Mouse (Mus musculus) adrenal gland, postnatal 14 days (tissue): Measurements from ENCODE around the gene 1810013L24Rik. TPM values are rescaled to one million over a fixed set of nuclear protein-coding genes. Genes with fewer than 3 reads are reported as not detected.
A peak's percentile ranks its signal among the peaks of the same experiment; 100 is the strongest.
"Not testable (repeated sequence)": the region's sequence is repeated elsewhere in the genome, so short reads cannot be mapped to it uniquely, and the experiment has no call there.

Source experiments
- DNase-seq: peaks from one replicate; pipeline ENCODE4 v3.0.0; 2021; ENCODE audit warnings: mixed read lengths
- total RNA-seq: library from RNA; stranded (reverse); gene quantifications from 2 replicates; pipeline ENCODE4 v1.2.3, GENCODE M21; 2021

1810013L24Rik gene
- total RNA-seq, 1 experiment from 2014 or later: 73.0 TPM

DNA sequence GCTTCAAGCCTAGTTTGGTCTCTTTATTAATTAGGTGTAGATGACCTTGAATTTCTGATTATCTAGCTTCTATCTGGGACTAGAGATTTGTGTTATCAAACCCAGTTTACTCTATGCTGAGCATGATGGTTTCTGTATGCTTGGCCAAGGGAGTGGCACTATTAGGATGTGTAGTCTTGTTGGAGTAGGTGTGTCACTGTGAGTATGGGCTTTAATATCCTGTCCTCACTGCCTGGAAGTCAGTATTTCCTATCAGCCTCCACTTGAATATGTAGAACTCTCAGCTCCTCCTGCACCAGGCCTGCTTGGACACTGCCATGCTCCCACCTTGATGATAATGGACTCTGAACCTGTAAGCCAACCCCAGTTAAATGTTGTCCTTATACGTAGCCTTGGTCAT lies 7.0 kb downstream of the 1810013L24Rik start:
- no peak for DNase-seq

DNA sequence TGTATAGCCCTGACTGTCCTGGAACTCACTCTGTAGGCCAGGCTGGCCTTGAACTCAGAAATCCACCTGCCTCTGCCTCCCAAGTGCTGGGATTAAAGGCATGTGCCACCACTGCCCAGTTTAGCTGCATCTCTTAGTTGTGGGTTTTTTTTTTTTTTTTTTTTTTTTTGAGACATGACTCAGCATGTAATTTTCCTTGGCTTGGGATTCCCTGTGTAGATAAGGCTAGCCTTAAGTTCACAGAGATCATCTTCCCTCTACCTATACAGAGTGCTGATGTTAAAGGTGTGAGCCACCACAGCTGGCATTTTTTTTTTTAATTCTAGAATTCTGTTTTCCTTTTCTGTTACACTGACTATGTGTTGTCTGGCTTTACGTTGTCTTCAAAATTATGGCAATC lies 7.7 kb downstream of the 1810013L24Rik start:
- DNase-seq: no peak

GRCm38 (mm10) chr16:8838921-8839320 lies 9.0 kb downstream of the 1810013L24Rik start:
- DNase-seq: no peak

GRCm38 (mm10) chr16:8840557-8840956 lies 10.7 kb downstream of the 1810013L24Rik start:
- DNase-seq: no peak

GRCm38 (mm10) chr16:8842962-8843361 lies 13.1 kb downstream of the 1810013L24Rik start:
- DNase-seq: no peak

- no peak for DNase-seq
Measured at GRCm38 (mm10) chr16:8843580-8844175, 13.8 kb downstream of the 1810013L24Rik start.

- DNase-seq: no peak
Measured at GRCm38 (mm10) chr16:8845986-8846385, 16.1 kb downstream of the 1810013L24Rik start.

DNA sequence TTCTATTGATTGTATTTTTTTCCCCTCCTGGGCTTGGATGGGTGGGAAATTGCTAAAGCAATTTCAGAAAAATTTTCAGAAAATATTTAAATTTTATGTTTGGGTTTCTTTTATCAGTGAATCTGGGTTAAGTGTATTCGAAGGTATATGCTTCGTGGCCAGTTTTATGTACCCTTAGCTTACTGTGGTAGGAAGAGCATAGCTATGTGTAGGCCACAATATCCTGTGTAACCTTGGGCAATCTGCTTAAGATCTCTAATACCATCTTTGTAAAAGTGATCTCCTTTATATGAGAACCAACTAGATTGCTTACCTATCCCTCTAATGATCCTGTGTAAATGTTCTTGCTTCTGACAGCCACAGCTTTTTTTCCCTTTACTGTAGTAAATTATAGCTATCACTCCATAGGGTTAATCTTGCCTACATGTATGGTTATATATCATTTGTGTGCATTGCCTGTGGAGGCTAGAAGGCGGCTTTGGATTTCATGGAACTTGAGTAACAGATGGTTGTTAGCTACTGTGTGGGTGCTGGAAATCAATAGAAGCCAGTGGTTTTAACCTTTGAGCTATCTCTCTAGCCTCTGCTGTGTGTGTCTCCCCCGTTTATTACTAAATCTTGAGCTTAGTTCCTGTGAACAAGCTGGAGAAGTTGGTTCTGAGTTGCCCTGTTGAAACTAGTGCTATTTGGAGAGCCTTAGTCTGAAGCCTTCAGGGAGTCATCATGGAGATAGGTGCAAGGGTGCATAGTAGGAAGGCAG lies 18.6 kb downstream of the 1810013L24Rik start:
- DNase-seq: no peak

DNA sequence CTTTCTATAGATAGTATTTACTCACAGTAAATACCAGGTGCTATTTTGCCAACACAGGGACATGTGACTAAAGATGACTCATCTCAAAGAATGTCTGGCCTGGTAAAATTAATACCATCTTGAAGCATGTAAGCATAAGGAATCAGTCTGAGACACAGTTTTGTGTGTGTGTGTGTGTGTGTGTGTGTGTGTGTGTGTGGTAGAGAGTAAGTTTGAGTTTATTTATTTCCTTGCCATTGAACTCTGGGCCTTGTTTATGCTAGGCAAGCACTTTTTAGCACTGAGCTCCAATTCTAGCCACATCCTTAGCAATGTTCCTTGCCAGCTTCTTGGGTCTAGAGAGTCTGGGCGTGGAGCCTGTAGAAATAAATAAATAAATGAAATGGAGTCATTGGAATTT lies 20.0 kb downstream of the 1810013L24Rik start:
- DNase-seq: no peak

- DNase-seq: no peak
Measured at GRCm38 (mm10) chr16:8855143-8855542, 25.2 kb downstream of the 1810013L24Rik start.

- no peak for DNase-seq
Measured at GRCm38 (mm10) chr16:8856820-8857219, 26.9 kb downstream of the 1810013L24Rik start.

GRCm38 (mm10) chr16:8862336-8862987 lies 32.6 kb downstream of the 1810013L24Rik start:
- peak; percentile 62 for DNase-seq

- DNase-seq: peak; percentile 26
Measured at GRCm38 (mm10) chr16:8864223-8864631, 34.3 kb downstream of the 1810013L24Rik start.

DNA sequence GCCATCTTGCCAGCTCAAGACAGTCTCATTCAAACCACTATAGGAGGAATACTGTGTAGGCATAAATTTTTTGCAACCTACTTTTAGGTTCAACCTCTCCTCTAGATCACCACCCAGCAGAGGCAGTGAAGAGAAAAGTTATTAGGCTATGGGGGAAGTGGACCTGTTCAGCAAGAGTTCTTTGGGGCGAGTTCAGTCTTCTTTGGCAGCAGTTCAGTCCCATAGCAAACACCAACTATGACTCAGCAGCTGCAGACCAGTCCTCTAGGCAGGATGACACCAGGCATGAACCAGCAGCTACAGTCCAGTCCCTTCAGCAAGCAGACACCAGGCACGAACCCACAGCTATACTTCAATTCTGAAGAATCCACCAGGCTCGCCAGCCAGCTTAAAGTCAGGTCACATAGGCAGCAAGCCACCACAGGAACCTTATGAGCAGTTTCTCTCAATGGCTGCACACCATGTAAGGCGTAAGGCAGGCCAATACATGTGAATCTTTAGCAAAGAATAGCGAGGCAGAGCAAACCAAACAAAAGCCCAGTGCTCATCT lies 37.6 kb downstream of the 1810013L24Rik start:
- no peak for DNase-seq

DNA sequence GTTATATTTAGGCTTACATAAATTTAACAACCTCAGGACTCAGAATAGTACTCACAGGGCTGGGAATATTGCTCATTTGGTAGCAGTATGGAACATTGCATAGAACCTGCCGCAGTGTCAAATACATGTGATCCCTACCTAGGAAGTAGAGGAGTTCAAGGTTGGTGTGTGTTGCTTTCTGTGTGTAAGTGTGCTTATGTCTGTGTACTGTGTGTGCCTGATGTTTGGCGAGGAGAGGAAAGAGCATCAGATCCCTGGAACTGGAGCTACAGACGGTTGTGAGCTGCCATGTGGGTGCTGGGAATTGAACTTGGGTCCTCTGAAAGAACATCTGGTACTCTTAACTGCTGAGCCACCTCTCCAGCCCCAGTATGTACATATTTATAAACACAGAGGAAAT lies 38.6 kb downstream of the 1810013L24Rik start:
- DNase-seq: no peak

- DNase-seq: peak; percentile 78
Measured at GRCm38 (mm10) chr16:8869715-8870114, 39.8 kb downstream of the 1810013L24Rik start.

GRCm38 (mm10) chr16:8871376-8871775 lies 41.5 kb downstream of the 1810013L24Rik start:
- no peak for DNase-seq

GRCm38 (mm10) chr16:8872019-8872418 lies 42.1 kb downstream of the 1810013L24Rik start:
- DNase-seq: peak; percentile 23

- no peak for DNase-seq
Measured at GRCm38 (mm10) chr16:8872486-8872885, 42.6 kb downstream of the 1810013L24Rik start.

GRCm38 (mm10) chr16:8880076-8880475 lies 50.2 kb downstream of the 1810013L24Rik start:
- DNase-seq: no peak

- DNase-seq: peak; percentile 95
Measured at GRCm38 (mm10) chr16:8883674-8884241, 53.9 kb downstream of the 1810013L24Rik start.

DNA sequence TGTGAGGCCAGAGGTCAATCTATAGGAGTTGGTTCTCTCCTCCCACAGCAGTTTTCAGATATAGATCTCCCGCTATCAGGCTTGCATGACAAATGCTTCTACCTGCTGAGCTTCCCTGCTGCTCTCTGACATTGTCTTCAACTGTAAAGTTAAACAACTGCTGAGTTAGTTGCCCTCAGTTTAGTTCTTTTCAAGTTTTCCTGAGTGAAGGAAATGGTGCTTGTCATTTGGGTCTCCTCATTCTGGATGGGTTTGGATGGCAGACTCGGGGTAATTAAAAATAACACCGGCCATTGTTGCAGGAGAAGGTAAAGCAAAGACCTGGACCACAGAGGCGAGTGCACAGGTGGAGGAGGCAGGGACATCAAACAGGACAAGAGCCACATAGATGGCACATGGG lies 64.3 kb downstream of the 1810013L24Rik start:
- DNase-seq: not testable (repeated sequence)

DNA sequence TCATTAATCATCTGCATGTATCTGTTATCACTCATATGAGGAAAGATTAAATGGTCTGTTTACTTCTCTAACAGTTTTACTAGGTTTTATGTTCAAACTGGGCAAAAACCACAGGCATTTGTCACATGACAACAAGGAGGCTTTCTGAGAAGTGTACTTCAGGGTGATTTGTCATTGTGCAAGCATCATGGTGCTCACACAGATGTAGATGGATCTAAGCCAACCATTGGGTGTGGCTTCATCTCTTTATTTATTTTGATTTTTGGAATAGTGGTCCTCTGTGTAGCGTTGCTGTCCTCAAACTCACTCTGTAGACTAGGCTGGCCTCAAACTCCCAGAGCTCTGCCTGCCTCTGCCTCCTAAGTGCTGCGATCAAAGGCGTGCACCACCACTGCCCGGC lies 65.4 kb downstream of the 1810013L24Rik start:
- no peak for DNase-seq
